Mouse (Mus musculus) cerebellum, postnatal 4 days (tissue): ENCODE results near the gene Dapk1.

Source experiments
- DNase-seq, 2 experiments: peaks; one replicate each; pipeline ENCODE4 v3.0.0; 2022; ENCODE audit warnings: low spot score in 2 of 2, mixed read lengths in 1 of 2

Dapk1 gene

DNA sequence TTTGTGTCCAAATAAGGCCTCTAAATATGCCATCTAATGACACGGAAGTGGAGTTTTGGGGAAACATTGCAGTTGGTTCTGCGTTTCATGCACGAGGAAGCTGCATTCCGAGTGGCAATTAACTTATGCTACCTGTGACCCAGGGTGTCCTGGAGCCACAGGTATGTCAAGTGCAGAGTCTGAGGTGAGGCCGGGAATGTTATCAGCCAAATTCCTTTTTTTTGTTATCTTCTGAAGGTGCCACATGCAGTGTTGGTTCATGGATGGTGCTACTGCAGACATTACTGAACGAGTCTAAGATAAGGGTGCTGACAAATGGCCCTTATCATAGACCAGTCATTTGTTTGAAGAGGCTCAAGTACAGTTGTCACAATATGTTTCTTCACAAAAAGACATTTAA is 211.0 kb downstream of the Dapk1 start:
- DNase-seq = no peak
